Mouse (Mus musculus) liver, adult 2 months (tissue): ENCODE results near the gene Gm27021. TPM values are rescaled to one million over a fixed set of nuclear protein-coding genes. Genes with fewer than 3 reads are reported as not detected.

ENCODE experiments used
- DNase-seq: peaks from one replicate; pipeline ENCODE4 v3.0.0-alpha.2; 2011; ENCODE audit warnings: low read depth, low spot score; ENCODE audit errors: extremely low read depth
- H3K27ac ChIP-seq: fragments of 200-500 bp; replicated peaks from 2 replicates; pipeline ENCODE4 v1.5.1; 2012; ENCODE audit warnings: low read depth, mild to moderate bottlenecking, control low read depth, inconsistent platforms, low read length; ENCODE audit not compliant: insufficient read depth
- H3K27me3 ChIP-seq: fragments of 200-500 bp; 2 replicates; pipeline ENCODE4 v1.6.1; 2012; ENCODE audit warnings: mild to moderate bottlenecking, moderate library complexity, low read length, inconsistent platforms; ENCODE audit not compliant: control insufficient read depth, insufficient read depth
- H3K36me3 ChIP-seq: fragments of 200-500 bp; 2 replicates; pipeline ENCODE4 v1.6.1; 2012; ENCODE audit warnings: low read length, inconsistent platforms; ENCODE audit not compliant: control insufficient read depth, insufficient read depth
- H3K4me1 ChIP-seq: fragments of 200-500 bp; 2 replicates; pipeline ENCODE4 v1.6.1; 2011; ENCODE audit warnings: low read length; ENCODE audit not compliant: control insufficient read depth, insufficient read depth
- H3K4me3 ChIP-seq: fragments of 200-500 bp; 2 replicates; pipeline ENCODE4 v1.5.1; 2011; ENCODE audit warnings: low read depth, mild to moderate bottlenecking, control low read depth, low read length, moderate library complexity; ENCODE audit not compliant: insufficient read depth
- H3K79me2 ChIP-seq: fragments of 200-500 bp; 2 replicates; pipeline ENCODE4 v1.6.1; 2012; ENCODE audit warnings: inconsistent platforms, mild to moderate bottlenecking, low read length, moderate library complexity; ENCODE audit not compliant: control insufficient read depth, insufficient read depth
- H3K9ac ChIP-seq: fragments of 200-500 bp; 2 replicates; pipeline ENCODE4 v1.6.1; 2012; ENCODE audit warnings: low read depth, mild to moderate bottlenecking, control low read depth, inconsistent platforms, low read length
- CTCF ChIP-seq: fragments of 200-500 bp; IDR thresholded peaks from 2 replicates; pipeline ENCODE4 v1.5.1; 2011; ENCODE audit warnings: low read depth, low read length, control low read depth
- POLR2A ChIP-seq: fragments of 200-500 bp; IDR thresholded peaks from 2 replicates; pipeline ENCODE4 v1.6.1; 2011; ENCODE audit warnings: low read length, control low read depth; ENCODE audit not compliant: insufficient read depth; ENCODE audit errors: extremely low read depth
- WGBS: fragments of 180-500 bp; shearing (Covaris S2); methylation state at CpG from one replicate; pipeline ENCODE4 v1.1.7; 2018; 5-methylcytosine and 5-hydroxymethylcytosine counted together
- polyA plus RNA-seq: library from polyadenylated mRNA; depleted of rRNA; stranded (reverse); fragments of >200 nt; gene quantifications from 2 replicates; pipeline ENCODE4 v1.2.3, GENCODE M21; 2012
- total RNA-seq: library from RNA; depleted of rRNA; stranded (reverse); fragments of >200 nt; gene quantifications from 2 replicates; pipeline ENCODE4 v1.2.3, GENCODE M21; 2014

Gm27021 gene
- total and polyA plus RNA-seq, 2 experiments: not detected

GRCm38 (mm10) chr8:120569123-120569522 lies 98.8 kb downstream of the Gm27021 start:
- H3K4me1 ChIP-seq: no peaks in the 10 kb centered on the region
- no peak for DNase-seq
- no peak overlapping the region for H3K9ac ChIP-seq
- peaks cover 30% of the 10 kb centered on the region for H3K36me3 ChIP-seq
- H3K79me2 ChIP-seq: no peaks in the 10 kb centered on the region
- no peaks in the 10 kb centered on the region for H3K27me3 ChIP-seq
- H3K4me3 ChIP-seq: no peak overlapping the region
- 95% methylated on average over 17 of the region's 17 CpGs for WGBS
- H3K27ac ChIP-seq: no peak overlapping the region
- TF ChIP-seq CTCF (no peak), POLR2A (no peak)

GRCm38 (mm10) chr8:120568164-120568798 lies 99.6 kb downstream of the Gm27021 start:
- WGBS: 96% methylated on average over 37 of the region's 37 CpGs
- TF ChIP-seq POLR2A: no peak
- TF ChIP-seq CTCF: no peak

GRCm38 (mm10) chr8:120567731-120568130 lies 100.1 kb downstream of the Gm27021 start:
- no peaks in the 10 kb centered on the region for H3K79me2 ChIP-seq
- H3K9ac ChIP-seq: no peak overlapping the region
- TF ChIP-seq POLR2A (no peak), CTCF (no peak)
- H3K4me1 ChIP-seq: 0 out of 2 replicates have a peak, but pooled peaks cover 1% of the 10 kb centered on the region
- H3K4me3 ChIP-seq: no peak overlapping the region
- DNase-seq: no peak
- peaks cover 18% of the 10 kb centered on the region; the same call in 1 of the 2 replicates for H3K36me3 ChIP-seq
- 98% methylated on average over 17 of the region's 17 CpGs for WGBS
- H3K27me3 ChIP-seq: no peaks in the 10 kb centered on the region
- no peak overlapping the region for H3K27ac ChIP-seq

More at GRCm38 (mm10) chr8:120568164-120568798, 99.6 kb downstream of the Gm27021 start:
- Histone ChIP-seq H3K27me3 (no peaks in the 10 kb centered on the region), H3K79me2 (no peaks in the 10 kb centered on the region), H3K4me3 (no peak overlapping the region), H3K4me1 (0 out of 2 replicates have a peak, but pooled peaks cover 1% of the 10 kb centered on the region), H3K27ac (no peak overlapping the region), H3K9ac (no peak overlapping the region), H3K36me3 (peaks cover 23% of the 10 kb centered on the region; the same call in 1 of the 2 replicates)
- no peak for DNase-seq

DNA sequence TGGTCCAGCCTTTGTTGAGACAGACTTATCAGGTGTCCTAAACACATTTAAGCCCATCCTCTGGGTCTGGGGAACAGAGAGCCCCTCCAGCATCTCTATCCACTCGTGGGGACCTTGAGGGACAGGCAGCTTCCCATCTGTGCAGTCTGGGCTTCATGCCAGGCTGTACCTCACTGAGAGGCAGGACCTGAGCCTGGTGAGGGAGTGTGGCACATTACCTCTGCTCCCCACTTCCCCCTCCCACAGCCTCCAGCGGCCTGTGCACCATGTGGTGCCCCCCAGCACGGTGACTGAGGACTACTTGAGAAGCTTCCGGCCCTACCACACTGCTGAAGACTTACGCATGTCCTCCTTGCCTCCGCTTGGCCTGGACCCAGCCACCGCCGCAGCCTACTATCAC lies 101.2 kb downstream of the Gm27021 start:
- DNase-seq: no peak
- no peaks in the 10 kb centered on the region for H3K79me2 ChIP-seq

GRCm38 (mm10) chr8:120565151-120565711 lies 102.6 kb downstream of the Gm27021 start:
- Histone ChIP-seq H3K27ac (no peak overlapping the region), H3K36me3 (peaks cover 3% of the 10 kb centered on the region; the same call in 1 of the 2 replicates)
- 81% methylated on average over 7 of the region's 7 CpGs for WGBS

More for the DNA sequence above, 101.2 kb downstream of the Gm27021 start:
- 96% methylated on average over 8 of the region's 8 CpGs for WGBS
- no peak overlapping the region for H3K27ac ChIP-seq
- H3K4me1 ChIP-seq: 0 out of 2 replicates have a peak, but pooled peaks cover 1% of the 10 kb centered on the region
- H3K4me3 ChIP-seq: no peak overlapping the region
- no peak overlapping the region for H3K9ac ChIP-seq
- peaks cover 10% of the 10 kb centered on the region; the same call in 1 of the 2 replicates for H3K36me3 ChIP-seq
- TF ChIP-seq POLR2A: no peak
- TF ChIP-seq CTCF: no peak
- H3K27me3 ChIP-seq: no peaks in the 10 kb centered on the region

More at GRCm38 (mm10) chr8:120565151-120565711, 102.6 kb downstream of the Gm27021 start:
- H3K4me1 ChIP-seq: 0 out of 2 replicates have a peak, but pooled peaks cover 1% of the 10 kb centered on the region
- no peak overlapping the region for H3K4me3 ChIP-seq
- no peak for DNase-seq
- no peak overlapping the region for H3K9ac ChIP-seq
- TF ChIP-seq CTCF (no peak), POLR2A (no peak)
- no peaks in the 10 kb centered on the region for H3K27me3 ChIP-seq
- H3K79me2 ChIP-seq: peaks cover 4% of the 10 kb centered on the region
